Mouse (Mus musculus) layer of hippocampus, postnatal 14 days (tissue): ENCODE measurements around the gene Angptl4. TPM values are rescaled to one million over a fixed set of nuclear protein-coding genes. Genes with fewer than 3 reads are reported as not detected.
"Not testable (repeated sequence)": the region's sequence is repeated elsewhere in the genome, so short reads cannot be mapped to it uniquely, and the experiment has no call there.

Source experiments
- DNase-seq, 2 experiments: peaks; one replicate each; pipeline ENCODE4 v3.0.0; 2021 to 2022; ENCODE audit warnings: low spot score in 2 of 2, mixed read lengths in 1 of 2
- total RNA-seq, 2 experiments: library from RNA; stranded (reverse); gene quantifications; 2 replicates each; pipeline ENCODE4 v1.2.3; 2021

Angptl4 gene
- total RNA-seq, 2 experiments from 2014 or later = 4.8 to 5.8 TPM

DNA sequence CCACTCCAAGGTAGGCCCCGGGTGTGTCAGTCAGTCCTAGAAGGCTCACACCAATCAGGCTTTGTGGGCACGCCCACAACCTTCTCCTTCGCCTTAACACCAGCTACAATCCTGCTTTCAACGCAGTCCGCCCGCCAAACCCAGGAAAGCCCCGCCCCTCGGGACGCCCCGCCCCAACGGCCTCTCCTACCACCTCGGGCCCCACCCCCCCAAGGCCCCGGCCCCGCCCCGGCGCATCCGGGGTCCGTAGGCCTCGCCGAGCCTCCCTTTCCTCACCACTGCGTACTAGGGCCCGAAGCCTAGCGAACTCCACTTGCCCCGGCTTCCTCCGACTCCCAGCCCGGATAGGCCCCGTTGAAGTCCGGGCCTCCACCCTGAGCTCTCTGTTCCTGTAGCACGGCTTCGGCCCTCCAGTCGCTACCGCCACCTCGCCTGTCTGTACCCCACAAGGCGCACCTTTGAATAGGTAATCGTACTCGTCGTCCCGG is 21.8 kb downstream of the Angptl4 start:
- peak; percentile 82 to 85 for DNase-seq

DNA sequence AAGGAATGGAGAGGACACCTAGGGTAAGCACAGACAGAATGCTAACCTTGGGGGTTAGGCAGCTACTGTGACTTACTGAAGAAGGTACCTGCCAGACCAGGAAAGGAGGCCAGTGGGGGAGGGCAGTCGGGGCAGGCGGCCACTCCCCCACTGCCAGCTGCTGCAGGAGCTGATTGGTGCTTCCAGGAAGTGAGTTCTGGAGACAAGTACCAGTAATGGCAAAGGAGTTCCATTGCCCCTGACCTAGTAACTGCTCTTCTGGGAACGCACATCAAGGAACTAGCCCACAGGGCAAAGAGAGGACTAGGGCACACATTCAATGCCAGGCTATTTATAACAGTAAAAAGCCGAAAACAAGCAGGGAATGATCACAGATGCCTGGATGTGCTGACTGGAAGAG is 24.4 kb downstream of the Angptl4 start:
- DNase-seq = no peak

DNA sequence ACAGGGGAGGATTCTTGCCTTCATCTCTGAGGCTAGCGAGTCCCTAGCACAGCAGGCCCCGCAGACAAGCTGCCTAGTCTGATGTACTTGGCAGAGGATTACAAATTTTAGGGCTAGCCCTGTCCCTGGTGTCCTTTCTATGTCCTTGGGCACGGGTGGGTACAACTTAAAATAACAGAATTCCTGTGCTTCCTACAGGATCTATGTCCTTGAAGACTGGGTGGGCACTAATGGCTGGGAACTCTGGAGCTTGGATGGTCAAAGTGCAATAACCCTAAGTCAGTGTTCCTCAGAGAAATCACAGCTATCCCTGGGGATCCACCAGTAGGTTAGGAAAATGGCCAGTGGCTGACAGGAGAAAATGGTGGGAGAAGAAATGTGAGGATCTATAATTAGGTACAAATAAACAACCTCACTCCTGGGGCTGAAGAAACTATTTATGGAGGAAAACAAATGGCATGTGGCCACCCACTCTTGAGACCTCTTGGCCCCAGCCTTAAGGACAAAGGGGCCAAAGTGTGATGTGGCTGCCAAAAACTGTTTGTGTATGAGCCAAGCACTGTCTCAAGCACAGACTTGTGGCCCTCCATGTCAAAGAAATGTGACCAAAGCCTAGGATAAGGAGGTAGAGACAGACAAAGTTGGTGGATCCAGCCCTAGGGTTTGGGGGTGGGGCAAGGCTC is 25.4 kb downstream of the Angptl4 start:
- no peak for DNase-seq

DNA sequence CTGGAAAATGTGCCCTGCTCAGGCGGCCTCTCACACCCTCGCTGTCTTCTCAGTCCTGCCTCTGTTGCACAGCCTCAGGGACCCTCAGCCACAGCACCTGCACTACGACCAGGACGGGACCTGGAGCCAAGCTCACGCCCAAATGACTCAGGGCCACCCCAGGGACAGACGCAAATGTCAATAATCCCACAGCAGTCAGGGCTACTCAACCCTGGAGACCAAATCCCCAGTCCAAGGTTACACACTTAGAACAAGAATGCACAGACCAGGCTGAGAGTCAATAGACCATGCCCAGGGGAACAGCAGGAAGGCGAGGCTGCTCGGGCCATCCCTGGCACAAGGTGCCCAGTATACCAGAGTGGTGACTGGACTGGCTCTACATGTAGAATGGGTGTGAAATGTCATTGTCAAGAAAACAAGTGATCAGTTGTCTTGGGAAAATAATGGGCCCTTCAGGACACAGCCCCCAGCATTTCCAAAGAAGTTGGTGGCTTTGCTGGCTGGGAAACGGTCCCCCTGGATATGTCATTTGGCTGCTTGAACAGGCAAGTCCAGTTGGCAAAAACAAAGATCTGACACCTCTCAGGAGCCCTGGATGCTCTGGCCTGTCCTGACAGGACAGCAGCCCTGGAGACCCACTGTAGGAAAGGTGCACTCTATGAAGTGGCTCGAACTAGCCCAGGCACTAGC is 26.1 kb downstream of the Angptl4 start:
- no peak for DNase-seq

DNA sequence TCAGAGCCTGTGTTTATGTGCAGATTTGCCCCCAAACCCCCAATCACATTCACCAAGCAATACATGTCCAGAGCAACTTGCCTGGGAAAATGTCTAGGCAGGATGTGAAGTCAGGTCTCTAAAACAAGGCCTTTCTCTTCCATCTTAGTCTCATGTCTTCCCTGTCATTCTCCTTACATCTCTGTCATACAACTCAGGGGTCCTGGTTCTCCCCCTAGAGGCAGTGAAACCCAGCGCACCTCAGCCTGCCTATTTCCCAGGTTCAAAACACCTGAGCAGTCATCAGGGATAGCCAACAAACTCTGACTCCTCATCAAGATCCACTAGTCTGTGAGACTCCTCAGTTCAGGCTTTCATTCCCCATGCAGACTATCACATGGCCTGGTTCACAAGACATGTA is 27.0 kb downstream of the Angptl4 start:
- no peak for DNase-seq

DNA sequence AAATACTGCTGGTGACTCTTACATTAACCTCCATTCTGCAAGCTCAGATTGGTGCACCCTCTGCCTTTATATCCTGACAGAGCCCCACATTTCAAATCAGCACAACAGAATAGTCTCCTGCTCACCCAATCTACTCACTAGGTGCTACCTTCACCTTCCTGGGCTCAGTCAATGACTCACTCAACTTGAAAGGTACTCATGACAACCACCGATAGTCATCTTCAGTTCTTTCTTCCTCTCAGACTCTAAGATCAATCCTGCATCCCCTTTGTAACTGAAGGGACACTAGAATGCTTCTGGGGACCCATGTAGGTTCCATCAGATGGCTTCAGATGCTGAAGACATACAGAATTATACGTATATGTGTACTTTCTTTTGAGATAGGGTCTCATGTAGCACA is 29.3 kb downstream of the Angptl4 start:
- no peak for DNase-seq

DNA sequence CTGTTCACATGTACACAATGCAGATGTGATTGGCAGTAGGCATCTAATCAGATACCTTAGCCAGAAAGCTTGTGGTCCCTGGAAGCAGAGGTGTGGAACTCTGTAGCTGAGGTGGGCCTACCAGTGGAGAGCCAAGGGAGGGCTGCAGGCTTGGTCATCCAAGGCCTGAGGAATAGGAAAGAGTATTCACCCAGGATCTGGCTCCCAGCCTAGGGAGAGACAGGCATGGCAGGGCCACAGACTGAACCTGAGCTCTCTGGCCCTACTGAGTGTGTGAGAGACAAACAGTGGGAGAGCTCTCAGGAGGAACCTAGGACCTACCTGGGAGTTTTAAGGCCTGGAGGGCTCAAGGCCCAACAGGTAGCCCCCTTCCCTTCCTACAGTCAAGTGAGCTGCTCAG is 30.4 kb downstream of the Angptl4 start:
- DNase-seq = no peak

DNA sequence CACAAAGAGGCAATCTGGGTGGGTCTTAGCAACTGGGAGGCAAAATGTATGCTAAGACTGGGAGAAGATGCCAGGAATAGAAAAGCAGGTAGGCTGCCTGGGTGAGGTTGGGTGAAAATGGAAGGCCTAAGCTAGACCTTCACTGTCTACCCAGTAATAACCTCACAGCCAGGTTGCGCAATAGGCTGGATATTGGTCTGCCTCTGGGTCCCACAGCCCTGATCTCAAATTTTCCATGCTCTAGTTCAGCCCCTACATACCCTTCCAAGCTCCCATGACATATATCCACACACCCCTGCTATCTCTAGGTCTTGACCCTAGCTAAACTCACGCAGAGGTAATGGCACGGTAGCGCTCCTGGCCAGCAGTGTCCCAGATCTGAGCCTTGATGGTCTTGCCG is 32.2 kb downstream of the Angptl4 start:
- DNase-seq = no peak

DNA sequence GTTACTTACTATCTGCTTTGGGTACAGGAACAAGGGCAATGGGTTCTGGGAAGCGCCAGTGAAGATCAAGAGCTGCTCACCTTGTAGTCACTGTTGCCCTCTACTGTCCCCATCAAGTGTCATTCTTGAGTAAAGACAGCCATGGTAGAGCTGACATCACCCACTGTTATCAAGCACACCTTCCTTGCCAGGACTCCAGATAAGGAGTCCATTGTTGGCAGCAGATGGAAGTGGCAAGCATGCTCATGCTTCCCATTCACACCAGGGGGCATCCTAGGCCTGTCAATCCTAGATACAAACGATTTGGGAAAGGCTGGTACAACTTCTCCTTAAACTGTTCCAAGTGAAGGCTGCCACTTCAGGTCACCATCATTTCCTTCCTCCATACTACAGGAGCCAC is 35.6 kb downstream of the Angptl4 start:
- no peak for DNase-seq

DNA sequence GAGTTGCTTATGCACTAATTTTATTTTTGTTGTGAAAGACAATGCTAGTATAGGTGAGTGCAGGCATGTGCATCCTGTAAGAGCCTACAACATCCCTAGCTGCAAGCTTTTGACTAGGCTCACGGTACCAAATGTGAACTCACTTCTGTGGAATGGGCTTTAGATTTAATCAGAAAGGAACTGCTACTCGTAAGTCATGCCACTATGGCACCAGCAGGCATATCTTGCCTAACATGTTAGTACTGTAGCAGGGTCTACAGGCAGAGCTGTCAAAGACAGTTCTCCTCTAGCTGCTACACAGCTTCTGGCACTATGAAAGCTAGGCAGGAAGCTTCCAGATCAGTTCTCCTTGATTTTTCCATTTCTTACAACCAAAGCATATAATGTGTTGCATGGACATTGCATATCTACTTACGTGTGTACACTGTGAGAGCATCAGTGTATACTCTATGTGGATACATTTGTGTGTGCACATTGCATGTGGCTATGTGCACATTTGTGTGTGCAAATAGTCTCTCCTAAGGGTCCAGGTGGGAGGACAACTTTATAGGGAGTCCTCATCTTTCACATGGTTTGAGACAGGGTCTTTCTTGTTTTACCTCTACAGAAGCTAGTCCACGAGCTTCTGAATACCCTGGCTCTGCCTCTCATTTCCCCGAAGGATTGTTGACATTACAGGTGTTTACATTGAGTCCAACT is 36.8 kb downstream of the Angptl4 start:
- no peak for DNase-seq

DNA sequence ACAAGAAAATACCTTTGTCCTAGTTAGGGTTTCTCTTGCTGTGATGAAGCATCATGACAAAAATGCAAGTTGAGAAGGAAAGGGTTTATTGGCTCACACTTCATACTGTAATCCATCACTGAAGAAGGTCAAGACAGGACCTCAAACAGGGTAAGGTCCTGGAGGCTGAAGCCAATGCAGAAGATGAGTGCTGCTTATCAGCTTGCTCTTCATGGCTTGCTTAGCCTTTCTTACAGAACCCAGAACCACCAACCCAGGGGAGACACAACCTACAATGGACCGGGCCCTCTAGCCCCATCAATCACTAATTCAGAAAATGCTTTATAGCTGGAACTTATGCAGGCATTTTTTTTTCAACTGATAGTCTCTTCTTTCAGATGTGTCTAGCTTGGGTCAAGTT is 39.2 kb downstream of the Angptl4 start:
- no peak for DNase-seq

DNA sequence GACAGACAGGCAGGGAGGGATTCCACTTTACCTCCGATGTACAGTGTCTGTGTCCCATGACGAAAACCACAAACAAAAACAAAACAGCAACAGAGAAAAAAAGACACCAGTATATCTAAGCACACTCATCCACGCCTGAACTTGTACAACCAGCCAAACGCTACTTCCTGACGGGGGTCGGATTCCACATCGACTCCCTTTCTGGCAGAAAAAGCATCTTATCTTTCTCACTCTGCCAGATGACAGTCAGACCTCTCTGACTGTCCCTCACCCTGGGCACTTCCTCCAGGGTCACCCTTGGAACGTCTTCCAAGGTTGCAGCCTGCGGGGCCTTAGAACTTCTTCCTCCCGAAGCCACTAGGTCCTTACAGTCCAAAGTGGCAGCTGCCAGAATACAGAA is 48.1 kb downstream of the Angptl4 start:
- not testable (repeated sequence) for DNase-seq

DNA sequence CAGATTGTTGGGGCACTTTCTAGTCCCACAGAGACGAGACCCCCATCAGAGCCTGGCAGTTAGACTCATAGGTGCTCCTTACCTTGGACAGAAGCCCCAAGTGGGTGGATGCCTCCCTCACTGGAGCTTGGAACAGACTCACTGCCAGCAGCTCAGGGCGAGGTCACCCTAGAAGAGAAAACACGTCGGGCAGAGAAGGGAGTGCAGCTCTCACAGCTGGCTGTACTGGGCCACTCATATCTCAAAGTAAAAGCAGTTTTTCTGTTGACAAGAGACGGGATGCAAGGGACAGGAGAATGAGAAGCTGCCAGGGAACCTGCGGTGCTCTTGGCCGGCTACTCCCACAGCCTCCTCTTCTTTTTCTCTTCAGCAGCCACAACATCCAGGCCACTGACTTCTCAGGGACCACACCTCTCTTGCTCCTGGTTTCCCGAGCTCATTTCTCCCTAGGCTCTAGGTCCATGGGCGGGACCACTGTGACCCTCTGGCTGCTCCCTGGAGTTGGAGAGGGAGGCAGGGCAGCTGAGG is 49.0 kb downstream of the Angptl4 start:
- DNase-seq = not testable (repeated sequence)

DNA sequence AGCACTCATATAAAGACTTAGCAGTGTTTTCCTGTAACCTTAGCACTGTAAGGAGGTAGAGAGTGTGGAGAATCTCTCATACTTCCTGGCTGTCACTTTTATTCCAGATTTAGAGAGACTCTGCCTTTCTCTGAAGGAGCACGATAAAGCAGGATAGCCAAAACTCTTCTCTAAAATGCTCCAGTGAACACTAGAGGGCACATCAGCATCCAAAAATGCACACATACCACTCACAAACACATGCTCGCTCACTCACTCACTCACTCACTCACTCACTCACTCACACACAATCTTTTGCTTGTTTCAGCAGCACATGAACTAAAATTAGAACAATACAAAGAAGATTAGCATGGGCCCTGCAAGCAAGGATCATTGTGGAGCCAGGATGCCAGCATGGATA is 52.4 kb downstream of the Angptl4 start:
- no peak for DNase-seq

DNA sequence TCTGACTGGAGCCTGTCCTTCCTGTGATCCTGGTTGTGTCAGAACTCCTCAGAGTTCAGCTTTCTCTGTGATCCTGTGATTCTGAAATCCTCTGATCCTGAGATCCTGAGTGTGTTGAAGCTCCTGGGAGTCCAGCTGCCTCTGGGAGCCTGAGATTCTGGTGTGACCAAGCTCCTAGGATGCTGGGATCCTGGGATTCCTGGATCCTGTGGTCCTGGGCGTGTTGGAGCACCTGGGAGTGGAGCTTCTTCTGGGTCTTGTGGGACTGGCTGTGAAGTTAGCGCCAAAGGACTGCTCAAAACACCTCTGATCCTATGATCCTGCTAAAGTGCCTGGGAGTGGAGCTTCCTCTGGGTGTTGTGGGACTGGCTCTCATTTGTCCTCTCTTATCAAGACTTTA is 53.2 kb downstream of the Angptl4 start:
- no peak for DNase-seq

Other genes starting within 250 kb of the Angptl4 start
- 1 to 10 TPM; 1.5 to 2.6 TPM for gene Myo1f, start 226.1 kb downstream of the Angptl4 start, total RNA-seq
- gene Zfp414, start 152.7 kb downstream of the Angptl4 start, total RNA-seq = 10 to 100 TPM; 40.6 to 45.0 TPM
- under 1 TPM in 1 of 2 experiments, not detected in 1; 0.60 TPM for gene Pram1, start 143.8 kb downstream of the Angptl4 start, total RNA-seq
- 100 to 1,000 TPM; 128 to 134 TPM for gene Hnrnpm, start 95.0 kb downstream of the Angptl4 start, total RNA-seq
- gene March2, start 63.2 kb downstream of the Angptl4 start, total RNA-seq = 10 to 100 TPM; 84.7 to 89.0 TPM
- 100 to 1,000 TPM; 281 to 286 TPM for gene Rab11b, start 21.3 kb downstream of the Angptl4 start, total RNA-seq
- 10 to 100 TPM; 45.2 to 48.1 TPM for gene Kank3, start 28.7 kb upstream of the Angptl4 start, total RNA-seq
- 100 to 1,000 TPM; 776 to 830 TPM for gene Rps28, start 42.7 kb upstream of the Angptl4 start, total RNA-seq
- 100 to 1,000 TPM; 209 to 232 TPM for gene Ndufa7, start 42.7 kb upstream of the Angptl4 start, total RNA-seq
- 10 to 100 TPM; 25.9 to 28.8 TPM for gene Cd320, start 61.3 kb upstream of the Angptl4 start, total RNA-seq
- not detected for gene Gm7029, start 92.0 kb upstream of the Angptl4 start, total RNA-seq
- 1 to 10 TPM; 2.9 to 4.5 TPM for gene Kifc1, start 108.8 kb upstream of the Angptl4 start, total RNA-seq
- gene Platr17, start 123.3 kb upstream of the Angptl4 start, total RNA-seq = under 1 TPM in 1 of 2 experiments, not detected in 1; 0.50 TPM
- 10 to 100 TPM; 28.0 to 28.6 TPM for gene Daxx, start 127.6 kb upstream of the Angptl4 start, total RNA-seq
- 10 to 100 TPM; 27.4 to 34.4 TPM for gene Tapbp, start 134.1 kb upstream of the Angptl4 start, total RNA-seq
- gene Zbtb22, start 134.1 kb upstream of the Angptl4 start, total RNA-seq = 10 to 100 TPM; 30.5 to 34.0 TPM
- 10 to 100 TPM; 67.0 to 68.9 TPM for gene Rgl2, start 147.7 kb upstream of the Angptl4 start, total RNA-seq
- 10 to 100 TPM; 89.3 to 93.4 TPM for gene Pfdn6, start 158.5 kb upstream of the Angptl4 start, total RNA-seq
- 10 to 100 TPM; 17.5 to 18.5 TPM for gene Wdr46, start 158.8 kb upstream of the Angptl4 start, total RNA-seq
- gene B3galt4, start 169.7 kb upstream of the Angptl4 start, total RNA-seq = 1 to 10 TPM; 5.4 to 6.8 TPM
- gene Vps52, start 174.0 kb upstream of the Angptl4 start, total RNA-seq = 10 to 100 TPM; 78.5 to 84.4 TPM
- gene Rps18, start 174.2 kb upstream of the Angptl4 start, total RNA-seq = 100 to 1,000 TPM; 356 to 380 TPM
- 10 to 100 TPM; 14.4 to 15.9 TPM for gene H2-K1, start 218.5 kb upstream of the Angptl4 start, total RNA-seq
- 10 to 100 TPM; 32.5 to 37.8 TPM for gene Ring1, start 242.8 kb upstream of the Angptl4 start, total RNA-seq
- 10 to 100 TPM; 48.0 to 48.7 TPM for gene H2-Ke6, start 246.2 kb upstream of the Angptl4 start, total RNA-seq
- 10 to 100 TPM; 91.2 to 97.5 TPM for gene Slc39a7, start 249.9 kb upstream of the Angptl4 start, total RNA-seq
- 10 to 100 TPM; 70.9 to 72.1 TPM for gene Rxrb, start 250.0 kb upstream of the Angptl4 start, total RNA-seq